Mouse (Mus musculus) CH12.LX (cell line): ENCODE measurements around the gene Cpb2. TPM values are rescaled to one million over a fixed set of nuclear protein-coding genes. Genes with fewer than 3 reads are reported as not detected.

Experiments
- DNase-seq: peaks from one replicate; pipeline ENCODE4 v3.0.0-alpha.2; 2013; ENCODE audit errors: extremely low read depth
- H3K27ac ChIP-seq: 2 replicates; pipeline ENCODE4 v1.5.1; 2012; ENCODE audit warnings: low read depth, mild to moderate bottlenecking, control low read depth, moderate library complexity; ENCODE audit not compliant: insufficient read depth
- H3K27me3 ChIP-seq: replicated peaks from 2 replicates; pipeline ENCODE3; 2012; ENCODE audit warnings: inconsistent platforms
- H3K36me3 ChIP-seq, 2 experiments: replicated peaks in 1 of 2; 2 replicates each; pipeline versions ENCODE3 to v1.6.1; 2012; ENCODE audit warnings: inconsistent platforms in 1 of 2, low read length in 1 of 2, mild to moderate bottlenecking in 1 of 2, mixed read lengths in 1 of 2, moderate library complexity in 1 of 2; ENCODE audit not compliant: control insufficient read depth in 1 of 2, insufficient read depth in 1 of 2
- H3K4me1 ChIP-seq, 2 experiments: 2 replicates each; pipeline ENCODE4 v1.6.1; 2012; ENCODE audit warnings: inconsistent platforms in 1 of 2, moderate library complexity in 1 of 2; ENCODE audit not compliant: insufficient read depth in 2 of 2, control insufficient read depth in 1 of 2
- H3K4me2 ChIP-seq: 2 replicates; pipeline ENCODE4 v1.6.1; 2012; ENCODE audit warnings: low read depth, mild to moderate bottlenecking, control low read depth; ENCODE audit not compliant: poor library complexity, insufficient read depth, severe bottlenecking
- H3K4me3 ChIP-seq, 3 experiments: fragments of 150-350 bp in 1 of 3; sonication (generic) in 1 of 3; replicated peaks in 1 of 3; 2 replicates each; pipeline versions ENCODE3 to v1.5.1; 2011 to 2012; ENCODE audit warnings: low read depth in 2 of 3, low read length in 2 of 3, mild to moderate bottlenecking in 2 of 3, moderate library complexity in 2 of 3, control low read depth in 1 of 3, improper control_type of control experiment in 1 of 3, inconsistent platforms in 1 of 3, mixed read lengths in 1 of 3; ENCODE audit not compliant: poor library complexity in 1 of 3
- H3K79me2 ChIP-seq: replicated peaks from 2 replicates; pipeline ENCODE4 v1.6.1; 2012; ENCODE audit warnings: mild to moderate bottlenecking, moderate library complexity; ENCODE audit not compliant: control insufficient read depth, poor library complexity, insufficient read depth, severe bottlenecking; ENCODE audit errors: extremely low read depth
- H3K9ac ChIP-seq: 2 replicates; pipeline ENCODE4 v1.6.1; 2012; ENCODE audit warnings: low read depth, mild to moderate bottlenecking, control low read depth, moderate library complexity; ENCODE audit not compliant: insufficient read depth
- H3K9me3 ChIP-seq: replicated peaks from 2 replicates; pipeline ENCODE3; 2012; ENCODE audit warnings: low read length, inconsistent platforms, mixed read lengths
- BHLHE40 ChIP-seq: IDR thresholded peaks from 2 replicates; pipeline ENCODE4 v1.6.1; 2011; ENCODE audit warnings: mild to moderate bottlenecking, low read depth, low read length, improper control_type of control experiment
- CHD1 ChIP-seq: IDR thresholded peaks from 2 replicates; pipeline ENCODE4 v1.6.1; 2012; ENCODE audit warnings: low read depth, low read length, improper control_type of control experiment, inconsistent platforms
- ELF1 ChIP-seq: IDR thresholded peaks from 2 replicates; pipeline ENCODE4 v1.6.1; 2014; ENCODE audit warnings: low read depth, mild to moderate bottlenecking, inconsistent platforms, low read length, improper control_type of control experiment
- EP300 ChIP-seq: IDR thresholded peaks from 2 replicates; pipeline ENCODE4 v1.6.1; 2011; ENCODE audit warnings: low read length, improper control_type of control experiment
- ETS1 ChIP-seq: conservative IDR thresholded peaks from 2 replicates; pipeline ENCODE4 v1.6.1; 2012; ENCODE audit warnings: low read depth, mild to moderate bottlenecking, inconsistent platforms, low read length, improper control_type of control experiment, moderate library complexity
- GABPA ChIP-seq: IDR thresholded peaks from 2 replicates; pipeline ENCODE4 v1.6.1; 2012; ENCODE audit warnings: low read depth, low read length, improper control_type of control experiment, inconsistent platforms; ENCODE audit not compliant: insufficient replicate concordance
- HCFC1 ChIP-seq: IDR thresholded peaks from 2 replicates; pipeline ENCODE4 v1.6.1; 2012; ENCODE audit warnings: low read depth, mild to moderate bottlenecking, inconsistent platforms, low read length, improper control_type of control experiment
- JUN ChIP-seq: IDR thresholded peaks from 2 replicates; pipeline ENCODE4 v1.6.1; 2011; ENCODE audit warnings: low read depth, mild to moderate bottlenecking, low read length, improper control_type of control experiment, moderate library complexity; ENCODE audit not compliant: insufficient read depth
- JUND ChIP-seq: conservative IDR thresholded peaks from 2 replicates; pipeline ENCODE4 v1.6.1; 2011; ENCODE audit warnings: low read depth, low read length, improper control_type of control experiment
- MAFK ChIP-seq: IDR thresholded peaks from 2 replicates; pipeline ENCODE4 v1.6.1; 2011; ENCODE audit warnings: low read length, improper control_type of control experiment; ENCODE audit not compliant: insufficient replicate concordance
- MAX ChIP-seq: IDR thresholded peaks from 2 replicates; pipeline ENCODE4 v1.6.1; 2011; ENCODE audit warnings: low read length, improper control_type of control experiment
- MAZ ChIP-seq: IDR thresholded peaks from 2 replicates; pipeline ENCODE4 v1.6.1; 2012; ENCODE audit warnings: low read depth, mild to moderate bottlenecking, inconsistent platforms, low read length, improper control_type of control experiment, moderate library complexity
- MEF2A ChIP-seq: IDR thresholded peaks from 2 replicates; pipeline ENCODE4 v1.6.1; 2014; ENCODE audit warnings: low read depth, mild to moderate bottlenecking, inconsistent platforms, low read length, improper control_type of control experiment, borderline replicate concordance
- MXI1 ChIP-seq: IDR thresholded peaks from 2 replicates; pipeline ENCODE4 v1.6.1; 2011; ENCODE audit warnings: mild to moderate bottlenecking, low read depth, low read length, improper control_type of control experiment
- MYC ChIP-seq: IDR thresholded peaks from 2 replicates; pipeline ENCODE4 v1.6.1; 2011; ENCODE audit warnings: low read depth, mild to moderate bottlenecking, improper control_type of control experiment, low read length
- NELFE ChIP-seq: IDR thresholded peaks from 2 replicates; pipeline ENCODE4 v1.6.1; 2011; ENCODE audit warnings: low read depth, low read length, improper control_type of control experiment
- NRF1 ChIP-seq: IDR thresholded peaks from 2 replicates; pipeline ENCODE4 v1.6.1; 2014; ENCODE audit warnings: low read depth, mild to moderate bottlenecking, inconsistent platforms, low read length, improper control_type of control experiment, moderate library complexity
- POLR2A ChIP-seq: IDR thresholded peaks from 2 replicates; pipeline ENCODE4 v1.6.1; 2011; ENCODE audit warnings: low read depth, mild to moderate bottlenecking, improper control_type of control experiment, low read length
- POLR2AphosphoS2 ChIP-seq: IDR thresholded peaks from 2 replicates; pipeline ENCODE4 v1.6.1; 2011; ENCODE audit warnings: low read depth, low read length, improper control_type of control experiment
- RAD21 ChIP-seq: IDR thresholded peaks from 2 replicates; pipeline ENCODE4 v1.6.1; 2011; ENCODE audit warnings: low read depth, mild to moderate bottlenecking, low read length, improper control_type of control experiment, moderate library complexity
- SIN3A ChIP-seq: IDR thresholded peaks from 2 replicates; pipeline ENCODE4 v1.6.1; 2012; ENCODE audit warnings: low read length, improper control_type of control experiment, inconsistent platforms
- TBP ChIP-seq: conservative IDR thresholded peaks from 2 replicates; pipeline ENCODE4 v1.6.1; 2011; ENCODE audit warnings: low read depth, low read length, improper control_type of control experiment
- UBTF ChIP-seq: IDR thresholded peaks from 2 replicates; pipeline ENCODE4 v1.6.1; 2012; ENCODE audit warnings: low read depth, mild to moderate bottlenecking, inconsistent platforms, low read length, improper control_type of control experiment, moderate library complexity
- USF1 ChIP-seq: IDR thresholded peaks from 2 replicates; pipeline ENCODE4 v1.6.1; 2014; ENCODE audit warnings: low read depth, mild to moderate bottlenecking, inconsistent platforms, low read length, improper control_type of control experiment
- ZMIZ1 ChIP-seq: IDR thresholded peaks from 2 replicates; pipeline ENCODE4 v1.6.1; 2012; ENCODE audit warnings: low read depth, mild to moderate bottlenecking, inconsistent platforms, low read length, improper control_type of control experiment
- dilution Hi-C: fragments of 300-500 bp; cut with MboI; formaldehyde crosslinking; loops from 2 replicates; pipeline ENCODE4 v1.14.3; 2020; ENCODE audit warnings: low sequenced_read_pairs; ENCODE audit not compliant: extremely low pct_unique_long_range_greater_than_20kb, extremely low pct_ligation_motif_present
- in situ Hi-C: fragments of 300-500 bp; cut with MboI; formaldehyde crosslinking; loops from 3 replicates; pipeline ENCODE4 v1.14.3; 2019; ENCODE audit warnings: low sequenced_read_pairs, low pct_ligation_motif_present, low pct_unique_long_range_greater_than_20kb, mixed read lengths
- polyA plus RNA-seq: library from polyadenylated mRNA; unstranded; fragments of >175 nt; gene quantifications from 2 replicates; pipeline ENCODE4 v1.2.1, GENCODE M21; 2012; ENCODE audit warnings: low read depth; ENCODE audit not compliant: insufficient read length
- total RNA-seq, 2 experiments: library from RNA; depleted of rRNA; stranded (reverse); fragments of 300-350 nt in 1 of 2; fragments of >200 nt in 1 of 2; gene quantifications; 2 replicates each; pipeline ENCODE4 v1.2.3; 2012 to 2014

Gene Cpb2
- total and polyA plus RNA-seq, 3 experiments, result not detected

DNA sequence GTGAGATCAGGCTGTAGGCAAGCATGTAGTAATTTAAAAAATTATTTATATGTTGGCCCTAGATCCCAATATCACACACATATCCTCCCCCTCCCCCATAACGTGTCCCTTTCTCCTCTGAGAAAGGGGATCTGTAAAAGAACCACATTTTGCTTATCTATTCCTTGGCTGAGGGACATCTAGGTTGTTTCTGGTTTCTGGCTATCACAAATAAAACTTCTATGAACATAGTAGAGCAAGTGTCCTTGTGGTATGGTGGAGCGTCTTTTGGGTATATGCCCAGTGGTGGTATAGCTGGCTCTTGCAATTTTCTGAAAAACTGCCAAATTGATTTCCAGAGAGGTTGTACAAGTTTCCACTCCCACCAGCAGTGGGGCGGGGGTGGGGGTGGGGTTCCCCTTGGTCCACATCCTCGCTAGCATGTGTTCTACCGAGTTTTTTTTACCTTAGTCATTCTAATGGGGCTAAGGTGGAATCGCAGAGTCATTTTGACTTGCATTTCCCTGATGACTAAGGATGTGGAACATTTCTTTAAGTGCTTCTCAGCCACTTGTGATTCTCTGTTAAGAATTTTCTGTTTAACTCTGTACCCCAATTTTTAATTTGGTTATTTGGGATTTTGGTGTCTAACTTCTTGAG, 3.9 kb upstream of the Cpb2 start:
- H3K4me1 ChIP-seq, result peaks cover 0 to 21% of the 10 kb centered on the region in 2 experiments; a peak in 2 of 4 replicates
- no peak overlapping the region for H3K27ac ChIP-seq
- no peak for TF ChIP-seq ELF1
- no peak for TF ChIP-seq MEF2A
- TF ChIP-seq MAZ, result no peak
- no peak for TF ChIP-seq MYC
- no peak for TF ChIP-seq MAFK
- TF ChIP-seq UBTF, result no peak
- no peak for TF ChIP-seq NELFE
- TF ChIP-seq SIN3A, result no peak
- no peak for TF ChIP-seq RAD21
- TF ChIP-seq POLR2A, result no peak
- no peak for TF ChIP-seq USF1
- TF ChIP-seq JUND, result no peak
- in situ Hi-C loops (no loop called here), dilution Hi-C loops (no loop called here)
- H3K27me3 ChIP-seq, result no peaks in the 10 kb centered on the region
- H3K79me2 ChIP-seq, result no peaks in the 10 kb centered on the region
- H3K4me2 ChIP-seq, result no peak overlapping the region
- no peak overlapping the region for H3K4me3 ChIP-seq
- no peak for DNase-seq
- H3K36me3 ChIP-seq, result no peaks in the 10 kb centered on the region
- H3K9ac ChIP-seq, result no peak overlapping the region
- no peaks in the 10 kb centered on the region for H3K9me3 ChIP-seq

DNA sequence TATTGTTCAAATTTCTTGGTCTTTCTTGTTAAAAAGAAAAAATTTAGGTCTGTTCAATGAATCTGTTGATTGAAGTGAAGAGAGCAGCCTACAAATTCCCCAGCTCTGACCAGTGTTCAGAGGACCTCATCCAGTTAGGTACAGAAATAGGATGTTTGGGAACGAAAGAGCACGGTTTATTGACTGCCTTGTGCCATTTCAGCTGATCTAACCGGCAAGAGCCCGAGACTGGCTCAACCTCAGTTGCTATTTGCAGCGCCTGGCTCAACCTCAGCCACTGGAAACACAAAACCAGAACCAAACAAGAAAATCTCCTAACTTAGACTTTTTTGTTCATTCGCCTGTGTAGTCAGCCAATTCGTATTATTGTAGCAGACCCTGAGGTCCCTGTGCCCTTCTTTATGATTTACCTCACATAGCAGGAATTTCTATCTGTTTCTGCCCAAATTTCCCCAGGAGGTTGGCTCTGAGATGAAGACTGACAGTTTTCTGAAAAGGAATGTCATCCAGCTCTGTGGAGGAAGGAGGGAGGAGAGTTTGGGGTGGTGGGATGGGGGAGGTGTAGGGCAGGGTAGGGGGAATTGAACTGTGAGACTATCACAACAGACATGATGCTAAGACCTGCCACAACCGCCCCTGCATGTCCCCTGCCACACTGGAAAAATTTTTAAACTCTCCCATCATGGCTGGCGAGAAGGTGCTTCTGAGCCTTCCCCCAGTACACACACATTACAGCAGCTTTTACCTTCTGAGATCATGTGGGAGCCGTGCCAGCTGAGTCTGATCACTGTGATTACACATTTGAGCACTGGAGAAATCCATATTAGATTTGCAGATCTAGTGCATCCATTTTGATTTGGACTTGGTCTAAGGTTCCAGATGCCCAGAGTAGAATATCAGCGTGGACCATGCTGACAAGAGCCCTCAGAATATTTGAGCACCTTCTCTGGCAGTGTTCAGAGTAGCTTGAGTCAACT, 4.2 kb downstream of the Cpb2 start:
- Histone ChIP-seq H3K4me2 (no peak overlapping the region), H3K9ac (no peak overlapping the region), H3K4me3 (no peak overlapping the region), H3K4me1 (no peaks in the 10 kb centered on the region), H3K79me2 (no peaks in the 10 kb centered on the region), H3K36me3 (no peaks in the 10 kb centered on the region), H3K27ac (no peak overlapping the region), H3K27me3 (no peaks in the 10 kb centered on the region), H3K9me3 (no peaks in the 10 kb centered on the region)
- TF ChIP-seq GABPA (no peak), ZMIZ1 (no peak), MXI1 (no peak), HCFC1 (no peak), ETS1 (no peak), POLR2AphosphoS2 (no peak), BHLHE40 (no peak), MEF2A (no peak), EP300 (no peak), CHD1 (no peak), MAX (no peak), NRF1 (no peak), TBP (no peak), JUN (no peak), MAZ (no peak), RAD21 (no peak)
- in situ Hi-C loops, result no loop called here
- dilution Hi-C loops, result no loop called here
- DNase-seq, result no peak
